Mouse (Mus musculus) left cerebral cortex, adult 8-10 months (tissue): Measurements from ENCODE around the gene Srp14. TPM values are rescaled to one million over a fixed set of nuclear protein-coding genes. Genes with fewer than 3 reads are reported as not detected.

ENCODE experiments used
- DNase-seq, 2 experiments: peaks; one replicate each; pipeline ENCODE4 v3.0.0; 2022; ENCODE audit warnings: low spot score in 2 of 2
- total RNA-seq, 4 experiments: library from RNA; stranded (reverse); gene quantifications; 2 replicates each; pipeline ENCODE4 v1.2.4; 2022

Gene Srp14
- total RNA-seq, 4 experiments from 2014 or later: 167 to 180 (median 175) TPM

DNA sequence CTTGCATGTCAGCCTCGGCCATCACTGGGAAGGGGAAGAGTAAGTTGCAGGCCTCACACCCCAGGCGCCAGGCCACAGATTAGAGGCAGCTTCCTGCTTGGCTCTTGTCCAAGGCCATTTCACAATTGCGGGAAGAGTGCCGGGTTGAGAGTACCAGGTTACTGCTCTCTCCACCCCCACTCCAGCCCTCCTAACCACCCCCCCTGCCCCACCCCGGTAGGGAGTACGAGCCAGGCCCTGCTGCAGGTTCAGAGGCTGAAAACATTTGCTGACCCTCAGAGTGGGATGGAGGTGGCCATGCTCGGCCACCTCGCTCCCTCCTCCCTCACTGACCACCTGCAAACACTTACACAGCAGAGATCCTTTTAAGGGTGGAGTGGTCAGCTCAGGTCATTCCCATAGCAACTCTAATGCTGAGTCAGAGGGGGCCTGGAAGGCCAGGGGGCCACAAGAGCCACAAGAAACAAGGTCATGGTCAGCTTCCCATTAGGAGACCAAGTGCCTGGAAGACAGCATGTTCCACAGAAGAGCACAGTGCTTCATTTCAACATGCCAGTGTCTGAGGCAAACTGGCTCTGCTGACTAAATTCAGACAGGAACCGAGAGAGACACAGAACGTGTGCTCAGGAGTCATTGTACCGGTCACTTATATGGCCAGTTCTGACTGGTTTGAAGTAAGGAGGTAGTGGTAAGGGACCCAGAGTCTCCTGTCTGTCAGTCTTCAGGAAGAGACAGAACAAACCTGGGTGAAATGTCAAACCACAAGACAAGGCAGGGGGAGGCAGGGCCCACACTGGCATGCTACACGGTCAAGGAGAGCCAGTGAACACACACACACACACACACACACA, 11.0 kb upstream of the Srp14 start:
- no peak for DNase-seq

GRCm38 (mm10) chr2:118487806-118488205, 8.3 kb upstream of the Srp14 start:
- no peak for DNase-seq

- DNase-seq: peak in 1 of 2 experiments; percentile 73
These were observed 7.4 kb upstream of the Srp14 start for GRCm38 (mm10) chr2:118486933-118487332.

- DNase-seq: no peak
These were observed 5.9 kb upstream of the Srp14 start for GRCm38 (mm10) chr2:118485415-118485814.

DNA sequence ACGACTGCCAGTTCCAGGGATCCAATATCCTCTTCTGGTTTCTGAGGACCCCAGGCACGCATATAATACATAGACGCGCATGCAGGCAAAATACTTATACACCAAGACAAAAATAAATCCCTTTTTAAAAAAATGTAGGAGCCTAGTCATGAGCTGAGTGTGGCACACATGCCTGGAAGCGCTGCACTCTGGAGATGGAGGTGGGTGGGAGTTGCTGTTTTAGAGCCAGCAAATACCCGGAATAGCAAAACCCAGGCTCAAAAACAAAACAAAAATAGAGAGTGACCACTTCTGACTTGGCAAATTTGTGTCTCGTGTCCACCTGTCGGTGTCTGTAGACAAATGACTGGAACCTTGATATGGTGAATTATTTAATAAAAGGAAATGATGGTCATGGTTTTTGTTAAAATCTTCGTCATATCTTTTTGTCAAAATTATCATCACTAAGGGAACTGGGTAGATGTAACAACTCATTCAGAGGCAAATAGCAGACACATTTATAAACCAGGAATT, 4.9 kb upstream of the Srp14 start:
- no peak for DNase-seq

- DNase-seq: no peak
These were observed 3.5 kb upstream of the Srp14 start for GRCm38 (mm10) chr2:118483032-118483431.

DNA sequence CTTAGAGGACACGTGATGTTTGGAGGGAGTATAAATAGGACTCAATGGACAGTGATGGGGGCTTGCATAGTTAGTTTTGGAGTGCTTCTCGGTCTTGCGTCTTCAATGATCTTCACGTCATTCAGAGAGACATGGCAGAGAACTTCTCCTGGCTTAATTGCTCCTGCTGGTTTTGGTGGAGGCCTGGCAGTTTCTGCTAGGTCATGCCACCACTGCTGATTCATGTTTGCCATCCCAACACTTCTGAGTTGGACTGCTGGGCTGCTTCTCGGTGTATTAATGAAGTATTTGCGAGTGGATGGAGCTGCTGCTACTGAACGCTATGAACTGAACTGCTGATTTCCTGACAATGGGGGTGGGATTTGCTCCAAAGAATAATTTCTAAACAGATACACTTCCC, 1.4 kb upstream of the Srp14 start:
- no peak for DNase-seq

- no peak for DNase-seq
These were observed 520 bp downstream of the Srp14 start for GRCm38 (mm10) chr2:118478833-118479549.

GRCm38 (mm10) chr2:118468354-118468753, 11.2 kb downstream of the Srp14 start:
- DNase-seq: no peak

DNA sequence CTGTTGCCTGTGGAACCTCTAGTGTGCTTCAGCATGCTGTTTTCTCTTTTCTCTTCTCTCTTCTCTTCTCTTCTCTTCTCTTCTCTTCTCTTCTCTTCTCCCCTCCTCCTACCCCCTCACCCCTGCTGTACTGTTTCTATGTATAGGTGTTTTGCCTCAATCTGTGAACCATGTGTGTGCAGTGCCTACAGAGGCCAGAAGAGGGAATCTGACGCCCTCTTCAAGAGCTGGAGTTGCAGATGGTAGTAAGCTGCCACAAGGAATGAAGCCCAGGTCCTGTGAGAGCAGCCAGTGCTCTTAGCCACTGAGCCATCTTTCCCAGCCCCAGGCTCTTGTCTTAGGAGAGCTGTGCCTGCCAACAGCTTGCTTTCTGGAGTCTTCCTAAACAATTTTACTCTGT, 12.9 kb downstream of the Srp14 start:
- DNase-seq: no peak

DNA sequence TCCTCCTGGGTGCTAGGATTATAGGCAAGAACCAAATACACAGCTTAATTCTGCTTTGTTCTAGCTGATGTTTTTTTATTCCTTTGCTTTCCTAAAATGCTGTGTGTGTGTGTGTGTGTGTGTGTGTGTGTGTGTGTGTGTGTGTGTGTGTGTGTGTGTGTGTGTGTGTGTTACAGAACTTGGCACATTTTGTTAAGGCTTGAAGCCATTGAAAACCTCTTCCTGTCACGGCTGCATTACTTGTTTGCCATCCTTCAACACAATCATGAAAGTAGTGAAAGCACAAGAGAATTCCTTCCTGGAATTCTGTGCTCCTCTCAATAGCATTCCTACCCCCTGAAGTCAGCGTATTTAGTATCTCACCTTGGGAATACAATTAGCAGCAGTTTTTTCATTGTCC, 13.6 kb downstream of the Srp14 start:
- no peak for DNase-seq

- DNase-seq: no peak
These were observed 15.1 kb downstream of the Srp14 start for GRCm38 (mm10) chr2:118464450-118464849.

DNA sequence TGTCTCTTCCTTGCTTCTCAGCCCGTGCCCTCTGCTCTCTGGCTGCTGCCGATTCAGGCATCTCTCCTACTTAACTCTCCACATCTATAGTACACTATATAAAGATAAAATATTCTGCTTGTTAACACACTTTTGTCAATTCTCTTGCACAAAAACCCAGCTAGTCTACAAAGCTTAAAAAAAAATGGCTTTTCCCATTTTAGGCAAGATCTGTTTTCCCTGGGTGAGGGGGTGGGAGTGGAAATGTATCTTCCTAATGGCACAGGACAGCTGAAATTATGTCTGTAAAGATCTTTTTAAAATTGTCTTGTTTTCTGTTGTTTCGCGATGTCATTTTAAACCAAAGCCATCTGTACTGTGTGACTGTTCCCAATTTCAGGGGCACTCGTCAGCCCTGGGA, 16.0 kb downstream of the Srp14 start:
- DNase-seq: no peak

GRCm38 (mm10) chr2:118461480-118462165, 17.9 kb downstream of the Srp14 start:
- DNase-seq: no peak

GRCm38 (mm10) chr2:118457463-118458261, 21.8 kb downstream of the Srp14 start:
- DNase-seq: peak in 1 of 2 experiments; percentile 67

GRCm38 (mm10) chr2:118457029-118457428, 22.5 kb downstream of the Srp14 start:
- DNase-seq: no peak

GRCm38 (mm10) chr2:118451056-118451455, 28.5 kb downstream of the Srp14 start:
- no peak for DNase-seq

- peak in 1 of 2 experiments; percentile 90 for DNase-seq
These were observed 31.3 kb downstream of the Srp14 start for GRCm38 (mm10) chr2:118448181-118448580.

DNA sequence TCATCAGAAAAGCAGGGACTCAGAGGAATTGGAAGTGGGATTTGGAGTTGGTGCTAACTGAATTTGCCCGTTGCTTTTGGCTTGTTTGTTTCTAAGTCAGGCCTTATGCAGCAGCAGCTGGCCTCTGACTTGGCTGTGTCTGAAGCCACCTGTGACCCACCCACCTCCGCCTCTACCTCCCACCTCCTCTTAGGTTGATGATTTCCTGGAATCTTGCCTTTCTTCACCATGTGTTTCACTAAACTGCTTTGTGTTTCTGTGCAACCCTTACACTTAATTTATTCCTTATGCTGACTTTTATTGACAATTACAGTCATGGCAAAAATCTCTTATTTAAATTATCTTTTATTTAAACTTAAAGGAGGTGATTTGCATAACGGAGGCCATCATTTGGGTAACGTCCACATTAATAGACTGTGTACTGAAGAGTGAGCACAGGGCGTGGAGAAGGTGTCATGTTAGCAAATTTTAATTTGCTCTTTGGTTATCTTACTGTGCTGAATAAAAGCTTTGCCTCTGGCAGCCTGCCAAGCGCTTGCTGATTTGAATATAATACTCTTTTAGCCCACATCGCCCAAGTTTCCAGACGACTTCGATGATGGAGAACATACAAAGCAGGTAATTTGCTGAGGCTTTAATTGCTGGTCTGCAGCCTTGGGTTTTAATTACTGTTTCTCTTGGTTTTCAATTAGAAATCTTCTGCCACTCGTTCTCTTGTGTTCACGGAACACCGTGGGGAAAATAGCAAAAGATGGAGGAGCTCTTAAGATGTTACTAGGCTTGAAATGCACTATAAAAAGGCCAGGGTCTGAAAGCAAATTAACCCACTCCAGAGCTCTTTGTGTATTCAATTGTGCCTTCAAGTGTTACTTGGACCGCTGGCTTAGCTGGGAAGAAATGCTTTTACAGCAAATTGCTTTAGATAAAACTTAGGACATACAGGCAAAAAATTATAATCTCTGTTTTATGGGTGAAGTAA, 33.5 kb downstream of the Srp14 start:
- DNase-seq: no peak

GRCm38 (mm10) chr2:118442723-118443122, 36.8 kb downstream of the Srp14 start:
- DNase-seq: no peak
